Mouse (Mus musculus): Measurements from ENCODE around the gene Llph.

DNA sequence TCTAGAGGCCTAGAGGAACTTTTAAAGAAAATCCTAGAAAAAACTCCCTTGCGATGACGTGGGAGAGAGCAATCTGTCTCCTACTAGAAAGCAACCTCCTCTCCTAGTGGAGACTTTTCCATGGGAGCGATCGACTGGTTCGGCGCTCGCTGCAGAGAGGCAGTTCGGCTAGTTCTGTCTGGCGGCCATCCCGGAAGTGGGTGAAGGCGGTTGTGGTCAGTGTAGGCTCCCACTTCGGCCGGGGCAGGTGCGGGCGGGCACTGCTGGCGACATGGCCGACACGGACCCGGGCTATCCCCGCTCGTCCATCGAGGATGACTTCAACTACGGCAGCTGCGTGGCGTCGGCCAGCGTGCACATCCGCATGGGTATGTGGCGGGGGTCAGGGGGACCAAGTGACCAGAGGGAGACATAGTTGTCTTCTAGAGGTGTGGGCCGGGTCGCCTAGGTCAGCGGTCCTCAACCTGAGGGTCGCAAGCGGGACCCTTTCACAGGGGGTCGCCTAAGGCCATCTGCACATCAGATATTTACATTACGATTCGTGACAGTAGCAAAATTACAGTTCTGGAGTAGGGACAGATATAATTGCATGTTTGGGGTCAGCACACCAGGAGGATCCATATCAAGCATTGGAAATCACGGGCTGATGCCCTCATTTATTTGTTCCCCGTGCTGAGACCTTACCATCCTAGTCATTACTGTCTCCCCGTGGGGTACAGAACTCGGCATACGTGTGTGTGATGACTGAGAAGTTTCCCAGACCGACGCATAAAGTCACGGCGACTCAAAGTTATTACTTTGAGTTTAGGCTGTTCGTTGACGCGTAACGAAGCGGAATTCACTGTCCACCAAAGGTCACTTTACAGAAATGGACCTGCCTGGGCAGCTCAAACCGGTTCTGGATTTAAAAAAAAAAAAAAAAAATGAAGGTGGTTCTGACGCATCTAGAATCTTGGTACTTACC is 18.0 kb upstream of the Llph start:
- TF ChIP-seq CTCF (IDR thresholded peaks at IDR 0.05; ENCODE audit: control insufficient read depth, insufficient read depth, insufficient read length) (no peak), MAX (IDR thresholded peaks at IDR 0.05) (peak; percentile 36), USF1 (IDR thresholded peaks at IDR 0.05; ENCODE audit: low read depth) (no peak), MYOD1 (IDR thresholded peaks at IDR 0.05; ENCODE audit: control insufficient read depth, insufficient read length, low read depth) (peak; percentile 47), FOSL1 (IDR thresholded peaks at IDR 0.05; ENCODE audit: insufficient read depth, low read length, poor library complexity, severe bottlenecking) (no peak), CEBPB (IDR thresholded peaks at IDR 0.05; ENCODE audit: low read depth) (no peak)
